Mouse (Mus musculus) forebrain, embryonic 12.5 days (tissue): Measurements from ENCODE around the gene Sptssa. TPM values are rescaled to one million over a fixed set of nuclear protein-coding genes. Genes with fewer than 3 reads are reported as not detected.

Experiments
- ATAC-seq: fragments of 200-750 bp; cut with Nextera tagmentation; 2 replicates; pipeline ENCODE4 v1.8.0; 2017; ENCODE audit warnings: moderate TSS enrichment; ENCODE audit not compliant: low FRiP score
- H3K27ac ChIP-seq: fragments of 300-500 bp; sonication (generic); 2 replicates; pipeline ENCODE4 v1.5.1; 2016; ENCODE audit warnings: mild to moderate bottlenecking
- H3K27me3 ChIP-seq: fragments of 300-500 bp; sonication (generic); 2 replicates; pipeline ENCODE4 v1.6.1; 2016; ENCODE audit warnings: mild to moderate bottlenecking
- H3K36me3 ChIP-seq: fragments of 300-500 bp; sonication (generic); replicated peaks from 2 replicates; pipeline ENCODE4 v1.6.1; 2016; ENCODE audit warnings: mild to moderate bottlenecking
- H3K4me1 ChIP-seq: fragments of 300-500 bp; sonication (generic); 2 replicates; pipeline ENCODE4 v1.6.1; 2016
- H3K4me2 ChIP-seq: fragments of 300-500 bp; sonication (generic); 2 replicates; pipeline ENCODE4 v1.6.1; 2016; ENCODE audit warnings: mild to moderate bottlenecking, moderate library complexity
- H3K4me3 ChIP-seq: fragments of 300-500 bp; sonication (generic); replicated peaks from 2 replicates; pipeline ENCODE4 v1.5.1; 2016; ENCODE audit warnings: mild to moderate bottlenecking
- H3K9ac ChIP-seq: fragments of 300-500 bp; sonication (generic); 2 replicates; pipeline ENCODE4 v1.6.1; 2016; ENCODE audit warnings: mild to moderate bottlenecking
- H3K9me3 ChIP-seq: fragments of 300-500 bp; sonication (generic); 2 replicates; pipeline ENCODE4 v1.6.1; 2016
- WGBS: fragments of 180-500 bp; shearing (Covaris S2); methylation state at CpG from one replicate; pipeline ENCODE4 v1.1.7; 2016; 5-methylcytosine and 5-hydroxymethylcytosine counted together
- polyA plus RNA-seq: library from polyadenylated mRNA; unstranded; fragments of >200 nt; fragmentation: Nextera tagmentation; extraction: Ambion mirVana; gene quantifications from 2 replicates; pipeline ENCODE4 v1.2.1, GENCODE M21; 2016

Gene Sptssa
- 164 and 171 TPM in 2 replicates for polyA plus RNA-seq

DNA sequence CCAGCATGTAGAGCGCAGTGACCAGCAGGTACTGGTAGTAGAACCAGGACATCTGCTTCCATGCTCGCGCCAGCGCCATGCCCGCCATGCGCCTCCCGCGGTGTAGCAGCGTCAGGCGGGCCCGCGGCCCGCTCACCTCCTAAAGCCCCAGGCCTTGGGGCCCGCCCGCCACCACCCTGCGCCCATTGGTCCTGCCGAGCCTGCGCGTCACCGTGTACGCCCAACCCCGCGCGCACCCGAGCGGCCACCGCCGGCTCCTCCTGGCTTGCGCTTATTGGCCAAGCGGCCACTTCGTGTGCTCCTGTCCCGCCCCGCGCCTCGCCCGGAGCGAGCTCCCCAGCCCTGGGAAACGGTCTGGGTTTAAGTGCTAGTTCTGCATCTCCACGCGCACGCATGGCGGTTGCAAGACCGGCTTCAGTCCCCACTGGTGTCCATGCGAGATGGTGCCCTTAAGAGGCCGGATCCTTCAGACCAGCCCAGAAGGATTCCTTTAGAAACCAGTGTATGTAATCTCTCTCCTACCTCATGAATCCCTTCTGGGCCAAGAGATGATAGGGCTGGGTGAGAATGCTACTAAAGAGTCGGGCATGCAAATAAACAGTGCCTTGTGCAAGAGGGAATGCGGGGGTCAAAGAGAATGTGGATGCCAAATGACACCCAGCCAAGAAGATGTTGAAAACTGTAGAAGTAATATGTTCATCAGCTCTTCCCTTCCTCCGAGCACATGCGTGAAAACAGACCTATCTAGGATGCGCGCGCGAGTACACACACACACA is at the start of gene Sptssa:
Gene Sptssa (minus strand): TSS at position 178 of the 776 bp plus-strand sequence.
- H3K27me3 ChIP-seq, result no peaks in the 10 kb centered on the region
- peak within 1 kb of the TSS; percentile 74 for H3K9ac ChIP-seq
- peaks cover 27% of the 10 kb centered on the region for H3K4me1 ChIP-seq
- no peaks in the 10 kb centered on the region for H3K9me3 ChIP-seq
- peak; percentile 99 for ATAC-seq
- WGBS, result 7% methylated on average over 53 of the region's 53 CpGs
- no peaks in the 10 kb centered on the region for H3K36me3 ChIP-seq
- peak within 1 kb of the TSS; percentile 71 for H3K4me2 ChIP-seq
- peak within 1 kb of the TSS; percentile 83 for H3K27ac ChIP-seq
- peak within 1 kb of the TSS; percentile 70 for H3K4me3 ChIP-seq

DNA sequence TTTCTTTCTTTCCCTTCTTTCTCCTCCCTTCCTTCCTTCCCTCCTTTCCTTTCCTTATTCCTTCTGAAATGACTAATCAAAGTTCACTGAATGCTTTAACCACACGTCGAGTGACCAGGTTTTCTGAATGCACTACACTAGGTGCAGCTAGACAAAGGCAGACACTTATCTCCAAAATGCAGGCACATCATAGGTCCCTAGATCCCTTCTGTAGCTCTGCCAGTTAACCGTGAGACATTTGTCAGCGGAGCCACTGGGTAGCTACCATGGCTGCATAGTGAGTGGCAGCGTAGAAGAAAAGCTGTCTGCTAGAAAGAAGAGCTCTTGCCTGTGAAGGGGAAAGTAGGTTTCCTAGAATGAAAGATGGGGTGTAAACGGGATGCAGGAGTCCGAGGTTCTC is 43.0 kb upstream of the Sptssa start:
- Histone ChIP-seq H3K9me3 (no peaks in the 10 kb centered on the region), H3K27me3 (no peaks in the 10 kb centered on the region; the same call in 1 of the 2 replicates), H3K4me1 (peaks cover 10% of the 10 kb centered on the region), H3K27ac (no peak overlapping the region), H3K4me2 (no peak overlapping the region), H3K9ac (no peak overlapping the region), H3K36me3 (no peaks in the 10 kb centered on the region), H3K4me3 (no peak overlapping the region)
- no peak for ATAC-seq
- WGBS, result 80% methylated on average over 7 of the region's 7 CpGs

- Histone ChIP-seq H3K4me1 (peaks cover 13% of the 10 kb centered on the region), H3K27ac (0 out of 2 replicates have a peak overlapping the region, but pooled peaks have one; percentile 10), H3K4me2 (no peak overlapping the region), H3K9me3 (no peaks in the 10 kb centered on the region), H3K4me3 (no peak overlapping the region), H3K27me3 (no peaks in the 10 kb centered on the region; the same call in 1 of the 2 replicates), H3K9ac (no peak overlapping the region), H3K36me3 (no peaks in the 10 kb centered on the region)
- 62% methylated on average over 6 of the region's 6 CpGs for WGBS
- ATAC-seq, result no peak
Observed at GRCm38 (mm10) chr12:54697791-54698250, 41.4 kb upstream of the Sptssa start.

GRCm38 (mm10) chr12:54697003-54697597 is 40.7 kb upstream of the Sptssa start:
- Histone ChIP-seq H3K4me3 (no peak overlapping the region), H3K36me3 (peaks cover 6% of the 10 kb centered on the region; the same call in 1 of the 2 replicates), H3K4me1 (peaks cover 13% of the 10 kb centered on the region), H3K27ac (no peak overlapping the region), H3K9ac (no peak overlapping the region), H3K27me3 (no peaks in the 10 kb centered on the region; the same call in 1 of the 2 replicates), H3K4me2 (no peak overlapping the region), H3K9me3 (no peaks in the 10 kb centered on the region)
- 11% methylated on average over 7 of the region's 7 CpGs for WGBS
- no peak for ATAC-seq

GRCm38 (mm10) chr12:54696242-54697002 is 40.0 kb upstream of the Sptssa start:
- peak overlapping the region; percentile 87 for H3K9ac ChIP-seq
- H3K36me3 ChIP-seq, result peaks cover 8% of the 10 kb centered on the region; the same call in 1 of the 2 replicates
- peak overlapping the region; percentile 65 for H3K4me2 ChIP-seq
- peak overlapping the region; percentile 78 for H3K4me3 ChIP-seq
- ATAC-seq, result peak; percentile 92
- H3K4me1 ChIP-seq, result peaks cover 13% of the 10 kb centered on the region
- no peaks in the 10 kb centered on the region for H3K9me3 ChIP-seq
- H3K27ac ChIP-seq, result peak overlapping the region; percentile 97
- under 1% methylated on average over 32 of the region's 32 CpGs for WGBS
- H3K27me3 ChIP-seq, result no peaks in the 10 kb centered on the region; the same call in 1 of the 2 replicates

GRCm38 (mm10) chr12:54695511-54696241 is 39.3 kb upstream of the Sptssa start, which contains the start of gene Eapp:
Eapp (minus strand) TSS chr12:54695897.
- Histone ChIP-seq H3K4me2 (peak within 1 kb of the TSS; percentile 65), H3K36me3 (peaks cover 13% of the 10 kb centered on the region; the same call in 1 of the 2 replicates), H3K9ac (peak within 1 kb of the TSS; percentile 87), H3K4me1 (peaks cover 13% of the 10 kb centered on the region), H3K27me3 (no peaks in the 10 kb centered on the region; the same call in 1 of the 2 replicates), H3K4me3 (peak within 1 kb of the TSS; percentile 78), H3K9me3 (no peaks in the 10 kb centered on the region), H3K27ac (peak within 1 kb of the TSS; percentile 97)
- ATAC-seq, result peak; percentile 92
- under 1% methylated on average over 57 of the region's 57 CpGs for WGBS

GRCm38 (mm10) chr12:54694847-54695510 is 38.6 kb upstream of the Sptssa start:
- no peak for ATAC-seq
- peaks cover 20% of the 10 kb centered on the region for H3K36me3 ChIP-seq
- H3K27ac ChIP-seq, result peak overlapping the region; percentile 97
- H3K9ac ChIP-seq, result peak overlapping the region; percentile 87
- H3K9me3 ChIP-seq, result no peaks in the 10 kb centered on the region
- H3K4me1 ChIP-seq, result peaks cover 13% of the 10 kb centered on the region
- peak overlapping the region; percentile 78 for H3K4me3 ChIP-seq
- H3K4me2 ChIP-seq, result peak overlapping the region; percentile 65
- 40% methylated on average over 12 of the region's 12 CpGs for WGBS
- H3K27me3 ChIP-seq, result no peaks in the 10 kb centered on the region; the same call in 1 of the 2 replicates

- Histone ChIP-seq H3K9me3 (no peaks in the 10 kb centered on the region), H3K4me2 (no peak overlapping the region), H3K27ac (no peak overlapping the region), H3K4me3 (no peak overlapping the region), H3K9ac (no peak overlapping the region), H3K4me1 (0 out of 2 replicates have a peak, but pooled peaks cover 3% of the 10 kb centered on the region), H3K36me3 (peaks cover 58% of the 10 kb centered on the region), H3K27me3 (no peaks in the 10 kb centered on the region)
- ATAC-seq, result no peak
- 96% methylated on average over 5 of the region's 5 CpGs for WGBS
Observed at GRCm38 (mm10) chr12:54689082-54689481, 32.7 kb upstream of the Sptssa start.

DNA sequence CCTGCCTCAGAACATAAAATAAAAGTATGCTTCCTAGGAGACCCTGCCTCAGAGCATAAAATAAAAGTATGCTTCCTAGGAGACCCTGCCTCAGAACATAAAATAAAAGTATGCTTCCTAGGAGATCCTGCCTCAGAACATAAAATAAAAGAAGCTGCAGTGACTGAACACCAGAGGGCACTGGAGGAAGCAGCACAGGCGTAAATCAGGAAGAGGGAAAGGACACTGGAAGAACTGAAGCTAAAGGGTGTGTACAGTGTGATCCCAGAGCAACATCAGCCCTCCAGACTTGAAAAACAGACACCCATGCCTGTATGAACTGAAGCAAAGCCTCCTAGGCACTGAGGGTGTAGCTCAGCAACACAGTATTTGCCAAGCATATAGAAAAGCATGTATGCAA is 26.8 kb upstream of the Sptssa start:
- WGBS, result 29% methylated on average over 1 of the region's 1 CpGs
- Histone ChIP-seq H3K4me1 (no peaks in the 10 kb centered on the region), H3K36me3 (peaks cover 28% of the 10 kb centered on the region)

DNA sequence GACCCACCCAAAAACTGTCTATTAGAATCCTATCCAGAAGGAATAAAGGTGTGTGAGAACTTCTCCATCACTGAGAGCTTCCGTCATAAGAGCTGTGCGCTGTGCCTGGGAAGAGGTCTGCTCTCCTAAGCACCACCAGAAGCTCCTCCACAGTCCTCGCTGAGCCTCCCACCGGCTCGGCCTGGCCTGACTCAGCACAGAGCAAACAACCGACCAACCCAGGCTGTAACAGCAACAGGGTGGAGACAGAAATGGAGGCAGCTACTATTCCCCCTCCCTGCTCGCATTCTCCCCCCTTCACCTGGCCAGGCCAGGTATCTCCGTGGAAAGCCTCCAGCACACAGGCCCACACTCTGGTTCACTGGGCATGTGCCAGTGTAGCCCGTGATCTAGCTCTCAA is 20.3 kb upstream of the Sptssa start:
- no peak overlapping the region for H3K9ac ChIP-seq
- no peaks in the 10 kb centered on the region for H3K9me3 ChIP-seq
- no peaks in the 10 kb centered on the region for H3K27me3 ChIP-seq
- 90% methylated on average over 9 of the region's 9 CpGs for WGBS
- no peaks in the 10 kb centered on the region for H3K4me1 ChIP-seq
- H3K4me2 ChIP-seq, result no peak overlapping the region
- H3K36me3 ChIP-seq, result peaks cover 59% of the 10 kb centered on the region
- H3K27ac ChIP-seq, result no peak overlapping the region
- no peak for ATAC-seq
- H3K4me3 ChIP-seq, result no peak overlapping the region

More for the DNA sequence above, 26.8 kb upstream of the Sptssa start:
- Histone ChIP-seq H3K27me3 (no peaks in the 10 kb centered on the region), H3K4me3 (no peak overlapping the region), H3K4me2 (no peak overlapping the region), H3K9ac (no peak overlapping the region), H3K27ac (no peak overlapping the region), H3K9me3 (no peaks in the 10 kb centered on the region)
- no peak for ATAC-seq

GRCm38 (mm10) chr12:54675396-54675795 is 19.0 kb upstream of the Sptssa start:
- Histone ChIP-seq H3K36me3 (peaks cover 66% of the 10 kb centered on the region), H3K9me3 (no peaks in the 10 kb centered on the region), H3K27ac (no peak overlapping the region), H3K9ac (no peak overlapping the region), H3K4me3 (no peak overlapping the region), H3K4me2 (no peak overlapping the region), H3K27me3 (no peaks in the 10 kb centered on the region), H3K4me1 (no peaks in the 10 kb centered on the region)
- no peak for ATAC-seq
- 94% methylated on average over 4 of the region's 4 CpGs for WGBS
